Mouse (Mus musculus) left cerebral cortex, postnatal 10 days (tissue): ENCODE measurements around the gene Heatr9. TPM values are rescaled to one million over a fixed set of nuclear protein-coding genes. Genes with fewer than 3 reads are reported as not detected.
"Not testable (repeated sequence)": the region's sequence is repeated elsewhere in the genome, so short reads cannot be mapped to it uniquely, and the experiment has no call there.

Source experiments
- DNase-seq, 2 experiments: peaks; one replicate each; pipeline ENCODE4 v3.0.0; 2021 to 2022; ENCODE audit warnings: low spot score in 2 of 2, mixed read lengths in 1 of 2; ENCODE audit errors: extremely low spot score in 1 of 2
- intact Hi-C: fragments of 180-260 bp; cut with DNase I; formaldehyde crosslinking; loops from one replicate; pipeline ENCODE4 v1.15.1; 2025
- total RNA-seq, 2 experiments: library from RNA; stranded (reverse); gene quantifications; 2 replicates each; pipeline ENCODE4 v1.2.3; 2021

Heatr9 gene
- total RNA-seq, result not detected

DNA sequence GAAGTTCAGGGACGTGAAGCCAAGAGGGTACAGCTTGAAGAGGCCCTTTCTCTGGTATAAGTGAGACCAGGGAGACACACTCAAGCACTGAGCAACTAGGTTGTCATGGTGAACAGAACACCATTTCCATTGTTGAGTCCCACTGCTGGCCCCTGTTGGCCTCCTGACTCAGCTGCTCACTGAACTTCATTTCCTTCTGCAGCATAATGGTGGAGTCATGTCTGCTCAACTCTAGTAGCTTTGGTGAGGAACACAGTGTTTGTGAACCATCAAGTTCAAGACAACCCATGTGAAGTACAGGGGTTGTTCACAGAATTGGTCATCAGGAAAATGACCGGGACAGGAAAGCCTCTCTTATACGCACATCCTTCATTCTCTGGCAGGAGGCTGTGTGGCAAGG is at the start of gene Heatr9:
TSS of gene Heatr9 (minus strand) at position 101 of the 400 bp plus-strand sequence.
- no peak for DNase-seq
- intact Hi-C loops, result no loop called here

DNA sequence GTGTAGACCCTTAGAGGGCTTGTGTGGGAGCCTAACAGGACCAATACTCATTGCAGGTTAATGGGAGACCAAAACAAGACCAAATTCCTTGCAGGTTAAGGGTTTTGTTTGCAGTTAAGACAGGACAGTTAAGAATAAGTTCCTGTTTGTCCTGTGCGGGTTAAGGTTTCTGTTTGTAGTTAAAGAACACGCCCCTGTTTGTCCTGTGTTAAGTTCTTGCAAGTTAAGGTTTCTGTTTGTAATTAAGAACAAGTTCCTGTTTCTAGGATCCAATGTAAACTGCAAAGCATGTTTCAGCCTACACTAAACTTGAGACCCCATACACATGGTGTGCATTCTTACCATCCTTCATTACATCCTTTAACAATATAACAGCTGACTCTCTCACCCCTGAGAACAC is 48.2 kb upstream of the Heatr9 start:
- no peak for DNase-seq
- intact Hi-C loops, result no loop called here

- intact Hi-C loops, result no loop called here
- no peak for DNase-seq
Observed at GRCm38 (mm10) chr11:83569249-83569648, 47.3 kb upstream of the Heatr9 start.

GRCm38 (mm10) chr11:83568786-83569185 is 46.8 kb upstream of the Heatr9 start:
- intact Hi-C loops, result no loop called here

DNA sequence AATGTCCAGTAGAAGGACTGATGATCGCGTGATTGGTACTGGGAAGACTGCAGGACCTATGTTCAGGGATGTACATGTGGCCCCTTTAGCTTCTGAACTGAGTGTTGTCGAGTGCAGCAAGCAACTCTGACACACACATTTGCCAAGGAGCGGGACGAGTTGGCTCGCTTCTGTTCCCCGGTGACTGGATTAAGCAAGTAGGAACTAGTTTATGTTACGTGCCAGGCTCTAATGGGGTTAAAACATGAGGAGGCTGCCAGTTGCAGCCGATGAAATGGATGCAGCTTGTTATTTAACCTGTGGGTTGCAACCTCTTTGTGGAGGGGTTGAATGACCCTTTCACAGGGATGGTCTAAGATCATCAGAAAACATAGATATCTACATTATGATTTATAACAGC is 46.1 kb upstream of the Heatr9 start:
- no peak for DNase-seq
- intact Hi-C loops, result no loop called here

More at GRCm38 (mm10) chr11:83568786-83569185, 46.8 kb upstream of the Heatr9 start:
- no peak for DNase-seq

DNA sequence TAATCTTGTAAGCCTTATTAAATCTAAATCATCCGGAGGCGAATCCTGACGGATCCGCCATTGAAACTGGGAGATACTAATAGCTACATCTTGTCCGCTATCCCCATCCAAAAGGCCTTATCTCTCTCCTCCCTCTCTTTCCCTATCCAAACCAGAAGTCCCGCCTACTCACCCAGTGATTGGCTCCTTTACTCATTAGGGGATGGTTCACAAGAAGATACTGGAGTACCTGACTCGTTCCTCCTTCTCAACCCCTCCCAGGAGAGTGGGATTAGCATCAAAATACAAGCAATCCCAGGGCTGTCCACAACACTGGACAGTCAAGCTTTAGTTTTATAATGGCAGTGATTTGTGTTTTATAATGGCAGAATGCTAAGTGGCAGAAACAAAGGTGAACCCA is 45.3 kb upstream of the Heatr9 start:
- DNase-seq, result no peak
- intact Hi-C loops, result no loop called here

DNA sequence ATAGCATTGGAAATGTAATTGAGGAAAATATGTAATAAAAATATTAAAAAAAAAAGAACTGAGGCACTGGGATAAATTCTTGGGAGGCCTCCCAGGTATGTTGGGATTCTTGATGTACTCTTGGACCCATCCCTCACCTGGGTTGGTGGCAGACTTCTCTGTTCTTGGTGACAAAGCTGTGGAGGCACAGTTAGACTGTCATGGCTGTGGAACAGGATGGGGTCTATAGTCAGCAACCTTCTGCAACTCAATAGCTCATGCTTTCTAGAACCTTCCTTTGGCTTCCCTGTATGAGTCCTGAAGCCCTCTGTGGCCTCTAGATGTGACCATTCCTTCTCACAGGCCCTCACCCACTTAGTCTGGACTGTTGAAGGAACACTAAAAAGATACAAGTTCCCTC is 44.6 kb upstream of the Heatr9 start:
- no peak for DNase-seq
- intact Hi-C loops, result no loop called here

DNA sequence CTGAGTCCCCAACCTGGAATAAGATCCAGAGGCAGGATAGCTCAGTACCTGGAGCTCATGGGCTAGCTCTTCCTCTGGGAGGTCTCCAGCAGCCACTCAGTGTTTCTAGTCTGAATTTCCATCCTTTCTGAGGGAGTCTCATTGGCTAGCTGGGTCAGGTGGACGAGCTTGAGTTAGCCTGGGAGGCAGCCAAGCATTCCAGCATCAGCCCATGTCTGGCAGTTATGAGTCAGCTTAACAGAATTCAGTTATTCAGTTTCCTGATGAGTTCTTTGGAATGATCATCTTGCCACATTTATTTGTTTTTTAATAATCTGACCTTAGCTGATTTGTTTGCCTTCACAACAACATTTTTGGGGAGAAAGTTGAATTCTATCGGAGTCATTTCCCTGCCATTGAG is 41.8 kb upstream of the Heatr9 start:
- intact Hi-C loops, result no loop called here
- DNase-seq, result peak in 1 of 2 experiments; percentile 38

DNA sequence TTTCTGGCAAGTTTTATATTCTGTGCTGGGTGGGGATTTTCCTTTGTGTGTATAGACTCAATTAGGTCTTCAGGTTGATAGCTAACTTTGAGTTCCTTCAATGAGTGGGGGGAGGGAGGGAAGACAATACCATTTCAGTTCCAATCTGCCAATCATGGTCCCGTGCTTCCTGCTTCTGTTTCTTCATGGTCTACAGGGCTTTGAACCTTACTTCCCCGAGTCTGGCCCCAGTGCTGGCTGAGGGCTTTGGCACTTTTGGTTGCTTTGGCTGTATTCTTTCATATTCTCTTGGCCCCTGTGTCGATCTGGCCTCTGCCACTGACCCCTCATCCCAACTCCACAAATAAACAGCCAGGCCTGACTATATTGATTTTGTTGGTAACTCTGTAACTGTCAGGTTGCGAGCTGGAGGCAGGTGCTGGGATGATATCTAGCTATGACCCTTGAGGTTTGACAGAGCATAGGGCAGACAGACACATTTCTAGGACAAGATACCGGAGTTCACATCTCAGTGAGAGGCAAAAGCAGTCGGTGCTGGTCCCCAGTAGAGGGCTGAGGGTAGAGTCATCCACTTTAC is 40.4 kb upstream of the Heatr9 start:
- intact Hi-C loops, result no loop called here
- no peak for DNase-seq

- intact Hi-C loops, result no loop called here
- DNase-seq, result no peak
Observed at GRCm38 (mm10) chr11:83560405-83560804, 38.4 kb upstream of the Heatr9 start.

GRCm38 (mm10) chr11:83557074-83557473 is 35.1 kb upstream of the Heatr9 start:
- intact Hi-C loops, result loop anchor here (2.0 to 5.0 kb wide), 2 partner anchors 75 to 182 kb away; no protein-coding TSS in a partner anchor
- no peak for DNase-seq

DNA sequence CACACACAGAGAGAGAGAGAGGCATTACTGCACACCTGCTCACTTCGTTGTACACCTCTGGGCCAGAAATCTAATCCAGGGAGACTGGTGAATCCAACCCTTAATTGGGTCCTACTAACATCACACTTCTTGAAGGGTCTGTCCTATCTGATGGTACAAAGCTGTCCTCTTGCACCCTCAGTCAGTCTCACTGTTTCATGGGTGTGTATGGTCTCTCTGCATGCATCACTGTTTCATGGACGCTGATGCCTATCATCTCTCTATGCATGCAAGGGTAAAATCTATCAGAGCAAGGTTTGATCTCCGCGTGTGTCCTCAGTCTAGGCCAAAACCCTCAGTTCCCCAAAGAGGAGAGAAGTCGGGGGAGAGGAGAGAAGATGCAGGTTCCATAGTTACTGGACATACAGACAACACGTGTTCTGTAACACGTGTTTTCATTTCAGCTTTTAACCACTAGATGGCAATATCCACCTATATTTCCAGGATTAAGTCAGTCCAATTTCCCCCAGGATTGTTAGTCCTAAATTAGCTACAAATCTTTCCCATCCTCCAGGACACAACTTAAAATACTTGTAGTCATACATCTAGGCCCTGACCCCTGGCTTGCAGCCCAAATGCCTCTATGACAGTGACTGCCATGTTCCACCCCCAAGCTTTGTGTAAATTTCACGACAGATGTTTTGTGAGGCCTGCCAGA is 34.3 kb upstream of the Heatr9 start:
- peak; percentile 64 to 80 for DNase-seq
- intact Hi-C loops, result loop anchor here (2.0 to 5.0 kb wide), 2 partner anchors 76 to 183 kb away; no protein-coding TSS in a partner anchor

- no peak for DNase-seq
- intact Hi-C loops, result no loop called here
Observed at GRCm38 (mm10) chr11:83551668-83552067, 29.7 kb upstream of the Heatr9 start.

- DNase-seq, intact Hi-C loops: not testable (repeated sequence)
Observed at GRCm38 (mm10) chr11:83551037-83551436, 29.1 kb upstream of the Heatr9 start.

- no peak for DNase-seq
- intact Hi-C loops, result no loop called here
Observed at GRCm38 (mm10) chr11:83550186-83550632, 28.2 kb upstream of the Heatr9 start.

- intact Hi-C loops, result no loop called here
- no peak for DNase-seq
Observed at GRCm38 (mm10) chr11:83544214-83544613, 22.2 kb upstream of the Heatr9 start.

- intact Hi-C loops, result no loop called here
- DNase-seq, result no peak
Observed at GRCm38 (mm10) chr11:83541415-83541814, 19.4 kb upstream of the Heatr9 start.

GRCm38 (mm10) chr11:83540931-83541330 is 19.0 kb upstream of the Heatr9 start:
- DNase-seq, result no peak
- intact Hi-C loops, result no loop called here

GRCm38 (mm10) chr11:83538705-83539314 is 16.8 kb upstream of the Heatr9 start:
- no peak for DNase-seq
- intact Hi-C loops, result no loop called here

- intact Hi-C loops, result no loop called here
- no peak for DNase-seq
Observed at GRCm38 (mm10) chr11:83536831-83537230, 14.9 kb upstream of the Heatr9 start.
